Mouse (Mus musculus) right cerebral cortex, postnatal 36 days (tissue): ENCODE results near the gene Gm5431.

Experiments
- DNase-seq, 2 experiments: peaks; one replicate each; pipeline ENCODE4 v3.0.0; 2022; ENCODE audit warnings: low spot score in 2 of 2, mixed read lengths in 1 of 2

Gene Gm5431

GRCm38 (mm10) chr11:48838879-48839680, 62.9 kb downstream of the Gm5431 start:
- DNase-seq, result no peak

GRCm38 (mm10) chr11:48838181-48838797, 63.7 kb downstream of the Gm5431 start:
- DNase-seq, result no peak
